Mouse (Mus musculus): ENCODE measurements at regions not wholly inside any gene's neighbourhood (a gene's known extent, or its start where the extent isn't known, plus 50 kb on each side); places are given as distances from the start of the nearest gene placed in this dataset.

- DNase-seq = no peak
- H3K27ac ChIP-seq = no peak overlapping the region
- intact Hi-C loops (cut with DNase I) = no loop called here
- TF ChIP-seq CTCF (IDR thresholded peaks at IDR 0.05) = no peak
- no peak overlapping the region for H3K4me3 ChIP-seq
These were observed 497.2 kb downstream of the Pla2g4a start for GRCm38 (mm10) chr1:149463930-149464329.

GRCm38 (mm10) chr1:149449801-149450493 is 511.1 kb downstream of the Pla2g4a start:
- no peak for TF ChIP-seq CTCF (IDR thresholded peaks at IDR 0.05)

GRCm38 (mm10) chr1:149448516-149448915 is 512.6 kb downstream of the Pla2g4a start:
- intact Hi-C loops (cut with DNase I) = no loop called here
- H3K4me3 ChIP-seq = no peak overlapping the region
- H3K27ac ChIP-seq = no peak overlapping the region
- TF ChIP-seq CTCF (IDR thresholded peaks at IDR 0.05) = no peak
- DNase-seq = no peak

More at GRCm38 (mm10) chr1:149449801-149450493, 511.1 kb downstream of the Pla2g4a start:
- Histone ChIP-seq H3K27ac (no peak overlapping the region), H3K4me3 (no peak overlapping the region)
- intact Hi-C loops (cut with DNase I) = no loop called here
- no peak for DNase-seq

- no peak overlapping the region for H3K27ac ChIP-seq
- TF ChIP-seq CTCF (IDR thresholded peaks at IDR 0.05) = no peak
- intact Hi-C loops (cut with DNase I) = no loop called here
- H3K4me3 ChIP-seq = no peak overlapping the region
- DNase-seq = no peak
These were observed 550.1 kb downstream of the Pla2g4a start for GRCm38 (mm10) chr1:149411009-149411408.

- no peak for TF ChIP-seq CTCF (IDR thresholded peaks at IDR 0.05)
- H3K27ac ChIP-seq = no peak overlapping the region
- H3K4me3 ChIP-seq = no peak overlapping the region
- intact Hi-C loops (cut with DNase I) = no loop called here
- no peak for DNase-seq
These were observed 555.7 kb downstream of the Pla2g4a start for GRCm38 (mm10) chr1:149405367-149405766.

- TF ChIP-seq CTCF (IDR thresholded peaks at IDR 0.05) = no peak
- DNase-seq = peak; percentile 66
- Histone ChIP-seq H3K4me3 (no peak overlapping the region), H3K27ac (no peak overlapping the region)
- intact Hi-C loops (cut with DNase I) = no loop called here
These were observed 572.4 kb downstream of the Pla2g4a start for GRCm38 (mm10) chr1:149388706-149389105.

GRCm38 (mm10) chr1:149351338-149351907 is 609.7 kb downstream of the Pla2g4a start:
- Histone ChIP-seq H3K27ac (no peak overlapping the region), H3K4me3 (no peak overlapping the region)
- intact Hi-C loops (cut with DNase I) = no loop called here
- DNase-seq = no peak
- TF ChIP-seq CTCF (IDR thresholded peaks at IDR 0.05) = no peak

GRCm38 (mm10) chr1:149347359-149347758 is 613.7 kb downstream of the Pla2g4a start:
- no peak overlapping the region for H3K27ac ChIP-seq
- DNase-seq = no peak
- H3K4me3 ChIP-seq = no peak overlapping the region
- intact Hi-C loops (cut with DNase I) = no loop called here
- no peak for TF ChIP-seq CTCF (IDR thresholded peaks at IDR 0.05)

GRCm38 (mm10) chr1:149338158-149338557 is 622.9 kb downstream of the Pla2g4a start:
- Histone ChIP-seq H3K4me3 (no peak overlapping the region), H3K27ac (no peak overlapping the region)
- intact Hi-C loops (cut with DNase I) = no loop called here
- DNase-seq = no peak
- no peak for TF ChIP-seq CTCF (IDR thresholded peaks at IDR 0.05)

GRCm38 (mm10) chr1:149332239-149332638 is 628.9 kb downstream of the Pla2g4a start:
- Histone ChIP-seq H3K27ac (no peak overlapping the region), H3K4me3 (no peak overlapping the region)
- DNase-seq = no peak
- intact Hi-C loops (cut with DNase I) = no loop called here
- TF ChIP-seq CTCF (IDR thresholded peaks at IDR 0.05) = no peak

GRCm38 (mm10) chr1:149327171-149327570 is 633.9 kb downstream of the Pla2g4a start:
- no peak for TF ChIP-seq CTCF (IDR thresholded peaks at IDR 0.05)
- no peak overlapping the region for H3K4me3 ChIP-seq
- H3K27ac ChIP-seq = no peak overlapping the region
- intact Hi-C loops (cut with DNase I) = no loop called here
- no peak for DNase-seq

- no peak for TF ChIP-seq CTCF (IDR thresholded peaks at IDR 0.05)
- DNase-seq = no peak
- H3K4me3 ChIP-seq = no peak overlapping the region
- no peak overlapping the region for H3K27ac ChIP-seq
- intact Hi-C loops (cut with DNase I) = no loop called here
These were observed 638.0 kb downstream of the Pla2g4a start for GRCm38 (mm10) chr1:149323095-149323494.

GRCm38 (mm10) chr1:149289725-149290124 is 671.4 kb downstream of the Pla2g4a start:
- TF ChIP-seq CTCF (IDR thresholded peaks at IDR 0.05) = no peak
- Histone ChIP-seq H3K4me3 (no peak overlapping the region), H3K27ac (no peak overlapping the region)
- intact Hi-C loops (cut with DNase I) = no loop called here
- DNase-seq = no peak

- no peak overlapping the region for H3K4me3 ChIP-seq
- DNase-seq = no peak
- H3K27ac ChIP-seq = no peak overlapping the region
- intact Hi-C loops (cut with DNase I) = no loop called here
- no peak for TF ChIP-seq CTCF (IDR thresholded peaks at IDR 0.05)
These were observed 686.2 kb downstream of the Pla2g4a start for GRCm38 (mm10) chr1:149274932-149275331.

All from gastrocnemius, adult 2 months (tissue).